Mouse (Mus musculus): ENCODE measurements around the gene Slc45a2.
"Not testable (repeated sequence)": the region's sequence is repeated elsewhere in the genome, so short reads cannot be mapped to it uniquely, and the experiment has no call there.

Gene Slc45a2

GRCm38 (mm10) chr15:11000421-11000820 lies at the start of gene Slc45a2:
TSS of gene Slc45a2 (plus strand) at chr15:11000721.
- DNase-seq: no peak

GRCm38 (mm10) chr15:10951951-10952759 lies 48.4 kb upstream of the Slc45a2 start, which contains the start of gene C1qtnf3:
TSS of gene C1qtnf3 (plus strand) at chr15:10952332.
- no peak for DNase-seq

- no peak for DNase-seq
Measured at GRCm38 (mm10) chr15:10952760-10953305, 47.7 kb upstream of the Slc45a2 start.

DNA sequence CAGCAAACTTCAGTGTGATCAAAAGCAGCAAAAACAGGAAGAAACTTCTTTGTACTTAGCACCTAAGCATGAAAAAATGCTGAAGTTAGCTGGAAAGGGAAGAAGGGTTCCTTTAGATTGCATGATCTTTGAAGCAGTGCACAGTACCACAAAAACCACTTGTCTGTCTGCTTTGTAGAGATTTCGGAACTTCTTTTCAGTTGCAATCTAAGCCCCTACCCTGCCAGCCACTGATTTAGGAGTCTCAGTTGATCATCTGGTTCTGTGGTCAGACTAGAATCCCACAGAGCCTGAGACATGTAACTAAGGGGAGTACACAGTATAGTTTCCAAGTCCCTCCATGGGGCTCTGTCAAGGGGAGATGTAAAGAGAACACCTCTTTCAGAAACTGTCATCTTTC lies 47.1 kb upstream of the Slc45a2 start:
- no peak for DNase-seq

DNA sequence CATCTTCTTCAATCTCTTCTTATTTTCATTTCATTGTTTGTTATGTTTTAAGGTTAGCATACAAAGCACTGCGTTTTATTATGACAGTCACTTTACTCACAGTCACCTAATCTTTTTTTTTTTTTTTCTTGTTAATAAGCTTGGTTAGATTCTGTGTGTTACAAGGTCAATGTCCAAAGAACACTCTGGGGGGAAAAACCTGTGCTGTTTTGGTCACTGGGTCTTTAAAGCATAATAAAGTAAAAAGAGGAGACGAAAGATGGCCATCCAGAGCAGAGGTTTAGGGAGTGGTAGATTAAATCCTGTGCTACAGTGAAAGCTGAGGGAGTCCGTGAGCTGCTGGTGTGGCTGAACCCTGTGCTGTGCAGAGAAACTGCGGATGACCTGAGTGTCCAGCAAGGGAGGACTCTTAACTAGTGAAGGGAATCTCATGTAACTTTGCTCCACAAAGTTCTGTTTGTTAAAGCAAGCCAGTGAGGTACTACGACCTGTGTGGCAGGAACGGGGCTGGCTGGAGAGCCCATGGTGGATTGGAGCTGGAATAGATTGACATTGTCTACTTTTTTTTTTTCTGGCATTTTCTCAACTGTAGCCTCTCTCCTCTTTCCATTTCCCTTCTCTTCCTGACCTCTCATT lies 46.0 kb upstream of the Slc45a2 start:
- DNase-seq: no peak

- no peak for DNase-seq
Measured at GRCm38 (mm10) chr15:10955156-10955555, 45.4 kb upstream of the Slc45a2 start.

GRCm38 (mm10) chr15:10956706-10957105 lies 43.8 kb upstream of the Slc45a2 start:
- DNase-seq: no peak

GRCm38 (mm10) chr15:10959277-10960026 lies 41.1 kb upstream of the Slc45a2 start:
- no peak for DNase-seq

- DNase-seq: no peak
Measured at GRCm38 (mm10) chr15:10960267-10960666, 40.3 kb upstream of the Slc45a2 start.

- no peak for DNase-seq
Measured at GRCm38 (mm10) chr15:10962601-10963000, 37.9 kb upstream of the Slc45a2 start.

DNA sequence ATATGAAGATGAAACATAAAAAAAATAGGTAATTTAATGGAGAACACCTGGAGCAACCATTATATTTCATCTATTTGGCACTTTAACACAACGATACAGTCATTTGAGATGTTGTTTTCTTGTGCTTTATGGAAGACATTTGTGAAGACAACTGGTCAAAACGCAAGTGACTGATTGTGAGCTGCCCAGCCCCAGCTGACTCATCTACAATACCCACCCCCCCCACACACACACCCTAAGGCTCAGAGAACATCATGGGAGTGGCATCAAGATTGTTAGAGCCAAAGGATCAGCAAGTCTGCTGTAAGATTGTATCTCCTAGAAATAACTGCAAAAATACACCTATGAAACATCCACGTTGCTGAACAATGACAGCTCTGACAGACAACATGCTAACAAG lies 31.1 kb upstream of the Slc45a2 start:
- no peak for DNase-seq

- no peak for DNase-seq
Measured at GRCm38 (mm10) chr15:10970777-10971176, 29.7 kb upstream of the Slc45a2 start.

DNA sequence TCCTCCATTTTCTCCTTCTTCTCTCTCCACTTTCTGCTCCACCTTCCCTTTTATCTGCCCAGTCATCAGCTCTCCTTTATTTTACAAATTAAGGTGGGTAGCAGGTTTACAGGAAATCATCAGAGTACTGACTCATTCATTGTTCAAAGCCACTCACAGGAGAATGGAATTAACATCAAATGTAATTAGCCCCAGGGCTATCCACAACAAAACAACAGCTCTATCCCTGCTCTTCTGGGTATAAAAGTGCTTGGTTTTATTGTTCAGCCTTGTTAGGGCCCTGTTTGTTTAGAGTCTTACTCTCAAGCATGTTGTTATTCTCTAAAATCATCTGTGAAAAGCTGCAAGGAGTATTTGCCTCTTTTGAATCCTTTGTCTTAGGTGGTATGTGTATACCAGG lies 23.4 kb upstream of the Slc45a2 start:
- DNase-seq: no peak

- no peak for DNase-seq
Measured at GRCm38 (mm10) chr15:10980712-10981111, 19.8 kb upstream of the Slc45a2 start.

DNA sequence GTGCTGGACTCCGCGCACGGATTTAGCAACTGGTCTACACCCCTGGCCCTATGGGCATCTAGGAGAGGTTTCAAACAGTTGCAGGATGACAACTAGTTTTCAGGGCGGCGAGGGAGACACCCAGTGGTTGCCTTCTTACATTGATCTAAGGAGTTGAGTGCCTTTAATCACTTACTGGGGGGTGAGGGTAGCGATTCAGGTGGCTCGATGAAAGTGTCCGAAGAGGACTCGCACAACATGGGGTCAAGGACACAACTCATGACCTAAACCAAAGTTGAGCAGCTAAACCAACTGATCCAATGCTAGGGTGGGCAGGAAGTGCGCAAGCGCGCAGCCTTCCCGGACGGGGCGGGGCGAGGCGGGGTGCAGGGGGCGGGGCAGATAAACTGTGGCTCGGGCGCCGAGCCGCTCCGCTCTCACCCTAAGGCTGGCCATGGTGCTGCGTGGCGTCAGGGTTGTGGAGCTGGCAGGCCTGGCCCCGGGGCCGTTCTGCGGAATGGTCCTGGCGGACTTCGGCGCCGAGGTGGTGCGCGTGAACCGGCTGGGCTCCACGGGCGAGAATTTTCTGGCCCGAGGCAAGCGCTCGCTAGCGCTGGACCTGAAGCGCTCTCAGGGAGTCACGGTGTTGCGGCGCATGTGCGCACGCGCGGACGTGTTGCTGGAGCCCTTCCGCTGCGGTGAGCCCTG lies 19.0 kb upstream of the Slc45a2 start, which contains the start of gene Amacr:
TSS of gene Amacr (plus strand) at position 380 of the 687 bp plus-strand sequence.
- peak; percentile 90 for DNase-seq

DNA sequence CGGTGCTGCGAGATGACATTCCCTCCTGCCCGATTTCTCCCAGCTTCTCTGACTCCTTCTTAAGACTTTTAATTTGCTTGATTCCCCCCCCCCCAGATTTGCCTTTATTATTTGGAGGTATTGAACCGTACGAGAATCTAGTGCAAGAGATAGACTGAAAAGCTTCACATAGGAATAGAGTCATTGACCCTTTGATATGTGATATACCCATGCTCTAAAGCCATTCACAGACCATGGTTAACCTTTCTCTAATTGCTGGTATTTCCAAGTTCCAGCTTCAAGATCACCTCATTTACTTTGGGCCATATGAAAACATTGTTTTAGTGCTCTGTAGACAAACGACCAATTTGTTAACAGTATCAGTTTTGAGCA lies 18.5 kb upstream of the Slc45a2 start:
- DNase-seq: no peak

DNA sequence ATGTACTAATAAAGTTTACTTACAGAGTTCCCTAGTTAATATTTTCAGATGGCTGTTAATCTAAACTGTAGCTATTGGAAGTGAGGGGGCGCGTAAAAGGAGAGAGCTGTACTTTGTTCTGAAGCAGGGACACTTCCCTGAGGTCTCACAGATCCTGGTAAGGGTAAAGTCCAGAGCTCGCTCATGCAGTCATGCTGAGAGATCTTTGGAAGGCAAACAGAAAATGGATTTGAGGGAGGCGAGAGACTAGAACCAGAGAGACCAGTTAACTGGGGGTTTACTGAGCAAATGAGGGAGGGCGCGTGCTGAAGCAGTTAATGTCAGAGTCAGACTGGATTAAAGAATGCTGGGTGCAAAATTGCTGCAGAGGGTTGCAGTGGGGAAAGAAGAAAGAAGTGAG lies 14.8 kb upstream of the Slc45a2 start:
- no peak for DNase-seq

- DNase-seq: not testable (repeated sequence)
Measured at GRCm38 (mm10) chr15:10986477-10986876, 14.0 kb upstream of the Slc45a2 start.

GRCm38 (mm10) chr15:10990411-10990810 lies 10.1 kb upstream of the Slc45a2 start:
- DNase-seq: no peak

GRCm38 (mm10) chr15:10991566-10991965 lies 9.0 kb upstream of the Slc45a2 start:
- DNase-seq: no peak

GRCm38 (mm10) chr15:10999832-11000231 lies 689 bp upstream of the Slc45a2 start:
- DNase-seq: no peak

- no peak for DNase-seq
Measured at GRCm38 (mm10) chr15:11003791-11004190, 3.3 kb downstream of the Slc45a2 start.

- DNase-seq: no peak
Measured at GRCm38 (mm10) chr15:11004646-11005045, 4.1 kb downstream of the Slc45a2 start.

Data from thymus, postnatal 4 days (tissue).